Mouse (Mus musculus) E14TG2a.4 (cell line): ENCODE results near the gene Slc24a4.

Source experiments
- CTCF ChIP-seq: conservative IDR thresholded peaks from 2 replicates; pipeline ENCODE4 v1.5.1; 2014; ENCODE audit warnings: low read length
- NANOG ChIP-seq: IDR thresholded peaks from 2 replicates; pipeline ENCODE4 v1.6.1; 2014; ENCODE audit warnings: borderline replicate concordance, low read length, mixed read lengths
- POU5F1 ChIP-seq: IDR thresholded peaks from 2 replicates; pipeline ENCODE4 v1.6.1; 2014; ENCODE audit warnings: low read length, borderline replicate concordance

DNA sequence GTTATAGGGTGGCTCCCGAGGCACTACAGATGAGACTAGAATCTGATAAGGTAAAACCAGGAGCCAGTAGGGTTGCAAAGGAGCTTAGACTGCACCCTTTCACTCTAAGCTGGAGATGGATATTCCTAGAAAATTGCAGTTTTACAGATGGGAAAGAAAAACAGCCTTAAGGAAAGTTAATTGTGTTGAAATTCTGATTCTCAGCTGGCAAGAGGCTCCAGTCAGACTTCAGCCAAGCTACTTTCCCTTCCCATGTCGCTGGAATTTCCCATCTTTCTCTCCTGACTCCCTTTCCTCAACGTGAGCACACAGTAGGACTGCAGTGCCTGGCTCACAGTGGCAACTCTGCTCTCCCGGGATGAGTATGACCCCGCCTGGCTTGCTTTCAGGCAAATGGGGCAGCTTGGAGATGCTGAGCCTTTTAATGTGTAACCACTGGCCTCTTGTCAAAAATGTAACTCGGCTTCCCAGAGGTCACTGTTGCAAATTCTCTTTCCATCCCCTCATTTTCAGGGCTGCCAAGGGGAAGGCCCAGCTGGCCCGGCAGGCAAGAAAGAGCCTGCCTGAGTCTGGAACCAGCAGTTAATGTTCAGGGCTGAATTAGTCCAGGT lies 147.4 kb downstream of the Slc24a4 start:
- no peak for TF ChIP-seq CTCF
- no peak for TF ChIP-seq NANOG
- no peak for TF ChIP-seq POU5F1
